Mouse (Mus musculus): ENCODE results near the gene Tmem214. TPM values are rescaled to one million over a fixed set of nuclear protein-coding genes. Genes with fewer than 3 reads are reported as not detected.
A peak's percentile ranks its signal among the peaks of the same experiment; 100 is the strongest.

Gene Tmem214
- total RNA-seq (2022): 10 to 100 TPM; 55.5 to 66.8 (median 59.6) TPM

GRCm38 (mm10) chr5:30867712-30868111 lies at the start of gene Tmem214:
Tmem214 (plus strand) TSS chr5:30868012.
- DNase-seq: no peak

GRCm38 (mm10) chr5:30818758-30819309 lies 49.0 kb upstream of the Tmem214 start:
- DNase-seq: no peak

GRCm38 (mm10) chr5:30822689-30823088 lies 45.1 kb upstream of the Tmem214 start:
- DNase-seq: no peak

- no peak for DNase-seq
Observed at GRCm38 (mm10) chr5:30823091-30823490, 44.7 kb upstream of the Tmem214 start.

- DNase-seq: no peak
Observed at GRCm38 (mm10) chr5:30824124-30824988, 43.5 kb upstream of the Tmem214 start.

- DNase-seq: peak; percentile 19
Observed at GRCm38 (mm10) chr5:30825166-30825565, 42.6 kb upstream of the Tmem214 start.

GRCm38 (mm10) chr5:30825821-30826220 lies 42.0 kb upstream of the Tmem214 start:
- no peak for DNase-seq

- DNase-seq: peak; percentile 46
Observed at GRCm38 (mm10) chr5:30833416-30833815, 34.4 kb upstream of the Tmem214 start.

GRCm38 (mm10) chr5:30839731-30840130 lies 28.1 kb upstream of the Tmem214 start:
- no peak for DNase-seq

- no peak for DNase-seq
Observed at GRCm38 (mm10) chr5:30841896-30842295, 25.9 kb upstream of the Tmem214 start.

GRCm38 (mm10) chr5:30849891-30850555 lies 17.8 kb upstream of the Tmem214 start:
- DNase-seq: no peak

GRCm38 (mm10) chr5:30850556-30850925 lies 17.3 kb upstream of the Tmem214 start:
- no peak for DNase-seq

GRCm38 (mm10) chr5:30853522-30853921 lies 14.3 kb upstream of the Tmem214 start:
- DNase-seq: no peak

- no peak for DNase-seq
Observed at GRCm38 (mm10) chr5:30855674-30856073, 12.1 kb upstream of the Tmem214 start.

GRCm38 (mm10) chr5:30856124-30856523 lies 11.7 kb upstream of the Tmem214 start:
- no peak for DNase-seq

- DNase-seq: no peak
Observed at GRCm38 (mm10) chr5:30863852-30864251, 4.0 kb upstream of the Tmem214 start.

GRCm38 (mm10) chr5:30864322-30864721 lies 3.5 kb upstream of the Tmem214 start:
- DNase-seq: no peak

- no peak for DNase-seq
Observed at GRCm38 (mm10) chr5:30866871-30867270, 941 bp upstream of the Tmem214 start.

- no peak for DNase-seq
Observed at GRCm38 (mm10) chr5:30868981-30869380, 1.2 kb downstream of the Tmem214 start.

GRCm38 (mm10) chr5:30869405-30870130 lies 1.8 kb downstream of the Tmem214 start:
- DNase-seq: peak; percentile 87

- no peak for DNase-seq
Observed at GRCm38 (mm10) chr5:30870131-30870406, 2.3 kb downstream of the Tmem214 start.

- no peak for DNase-seq
Observed at GRCm38 (mm10) chr5:30872574-30872973, 4.8 kb downstream of the Tmem214 start.

- DNase-seq: no peak
Observed at GRCm38 (mm10) chr5:30874365-30874764, 6.6 kb downstream of the Tmem214 start.
